Mouse (Mus musculus) midbrain, postnatal 0 days (tissue): Measurements from ENCODE around the gene Zfp367. TPM values are rescaled to one million over a fixed set of nuclear protein-coding genes. Genes with fewer than 3 reads are reported as not detected.

Experiments
- ATAC-seq: fragments of 200-750 bp; cut with Nextera tagmentation; 2 replicates; pipeline ENCODE4 v1.8.0; 2017; ENCODE audit warnings: moderate number of reproducible peaks, mild to moderate bottlenecking, moderate TSS enrichment, moderate library complexity; ENCODE audit not compliant: low FRiP score
- DNase-seq: peaks from one replicate; pipeline ENCODE4 v3.0.0-alpha.2; 2015; ENCODE audit warnings: low spot score
- H3K27ac ChIP-seq: fragments of 300-500 bp; sonication (generic); 2 replicates; pipeline ENCODE4 v1.5.1; 2014; ENCODE audit warnings: low read depth, mild to moderate bottlenecking, low read length, mixed read lengths
- H3K27me3 ChIP-seq: fragments of 300-500 bp; sonication (generic); 2 replicates; pipeline ENCODE4 v1.6.1; 2014; ENCODE audit warnings: low read length, control low read depth, mixed read lengths; ENCODE audit not compliant: insufficient read depth
- H3K36me3 ChIP-seq: fragments of 300-500 bp; sonication (generic); 2 replicates; pipeline ENCODE4 v1.6.1; 2014; ENCODE audit warnings: low read length, control low read depth, mixed read lengths; ENCODE audit not compliant: insufficient read depth
- H3K4me1 ChIP-seq: fragments of 300-500 bp; sonication (generic); 2 replicates; pipeline ENCODE4 v1.6.1; 2014; ENCODE audit warnings: mild to moderate bottlenecking, control low read depth, antibody characterized with exemption, low read length, mixed read lengths; ENCODE audit not compliant: insufficient read depth
- H3K4me2 ChIP-seq: fragments of 300-500 bp; sonication (generic); 2 replicates; pipeline ENCODE4 v1.6.1; 2014; ENCODE audit warnings: low read depth, mild to moderate bottlenecking, low read length, mixed read lengths; ENCODE audit not compliant: poor library complexity, severe bottlenecking
- H3K4me3 ChIP-seq: fragments of 300-500 bp; sonication (generic); 2 replicates; pipeline ENCODE4 v1.5.1; 2014; ENCODE audit warnings: low read depth, mild to moderate bottlenecking, low read length, moderate library complexity
- H3K9ac ChIP-seq: fragments of 300-500 bp; sonication (generic); replicated peaks from 2 replicates; pipeline ENCODE4 v1.6.1; 2014; ENCODE audit warnings: mild to moderate bottlenecking, low read length, moderate library complexity, mixed read lengths; ENCODE audit not compliant: poor library complexity, severe bottlenecking
- H3K9me3 ChIP-seq: fragments of 300-500 bp; sonication (generic); 2 replicates; pipeline ENCODE4 v1.6.1; 2016; ENCODE audit warnings: low read length, control low read depth
- CTCF ChIP-seq: IDR thresholded peaks from 2 replicates; pipeline ENCODE4 v1.5.1; 2016; ENCODE audit warnings: antibody characterized with exemption, mild to moderate bottlenecking
- WGBS: fragments of 180-500 bp; shearing (Covaris S2); extraction: QIAGEN DNeasy Blood & Tissue Kit; methylation state at CpG from one replicate; pipeline ENCODE4 v1.1.7; 2014; 5-methylcytosine and 5-hydroxymethylcytosine counted together
- polyA plus RNA-seq: library from polyadenylated mRNA; unstranded; fragments of >200 nt; fragmentation: Nextera tagmentation; extraction: Ambion mirVana; gene quantifications from 2 replicates; pipeline ENCODE4 v1.2.1, GENCODE M21; 2015
- total RNA-seq: library from RNA; depleted of rRNA; stranded (reverse); fragments of >200 nt; gene quantifications from 2 replicates; pipeline ENCODE4 v1.2.3, GENCODE M21; 2014

Gene Zfp367
- total and polyA plus RNA-seq, 2 experiments from 2014 or later, result 3.4 to 7.1 TPM

- ATAC-seq, result peak; percentile 70
- Histone ChIP-seq H3K4me1 (no peaks in the 10 kb centered on the region), H3K36me3 (no peaks in the 10 kb centered on the region; the same call in 1 of the 2 replicates), H3K9ac (peak overlapping the region; percentile 92), H3K9me3 (0 out of 2 replicates have a peak, but pooled peaks cover 4% of the 10 kb centered on the region), H3K4me2 (peak overlapping the region; percentile 97), H3K27ac (peak overlapping the region; percentile 78), H3K27me3 (no peaks in the 10 kb centered on the region), H3K4me3 (peak overlapping the region; percentile 88)
- TF ChIP-seq CTCF, result no peak
- under 1% methylated on average over 67 of the region's 71 CpGs for WGBS
- no peak for DNase-seq
These were observed 9.1 kb upstream of the Zfp367 start for GRCm38 (mm10) chr13:64161916-64162611.

DNA sequence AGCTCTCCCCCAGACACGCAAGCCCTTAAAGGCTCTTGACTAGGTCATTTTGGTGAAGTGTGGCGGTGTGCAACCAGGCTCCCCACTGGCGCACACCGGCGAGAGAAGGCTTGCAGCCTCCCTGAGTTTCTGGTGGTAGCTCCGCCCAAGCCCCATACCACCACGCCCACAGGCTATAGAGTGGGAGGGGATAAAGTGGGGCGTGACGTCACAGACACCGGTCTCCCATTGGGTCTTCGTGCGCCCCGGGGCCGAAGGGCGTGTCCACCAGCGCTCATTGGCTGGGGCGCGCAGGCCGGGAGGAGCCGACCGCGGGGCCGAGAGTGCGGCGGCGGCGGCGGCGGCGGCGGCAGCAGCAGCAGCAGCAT lies 8.5 kb upstream of the Zfp367 start, which contains the start of gene Habp4:
TSS of gene Habp4 (plus strand) at position 277 of the 368 bp plus-strand sequence.
- peak; percentile 98 for DNase-seq
- H3K4me2 ChIP-seq, result peak within 1 kb of the TSS; percentile 97
- TF ChIP-seq CTCF, result no peak

DNA sequence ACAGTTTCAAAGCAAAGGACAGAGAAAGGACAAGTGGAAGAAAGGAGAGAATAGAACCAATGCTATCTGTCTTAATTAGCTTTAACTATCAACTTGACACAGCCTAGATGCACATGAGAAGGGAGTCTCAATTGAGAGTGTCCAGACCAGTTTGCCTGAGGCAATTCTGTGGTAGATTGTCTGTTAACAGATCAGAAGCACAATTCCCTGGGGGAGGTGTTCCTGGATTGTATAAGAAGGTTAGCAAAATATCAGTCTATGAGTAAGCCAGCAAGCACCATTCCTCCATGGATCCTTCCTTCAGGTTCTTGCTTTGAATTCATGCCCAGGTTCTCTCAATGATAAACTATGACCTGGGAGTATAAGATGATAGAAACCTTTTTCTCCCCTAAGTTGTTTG lies 4.0 kb upstream of the Zfp367 start:
- no peaks in the 10 kb centered on the region for H3K9me3 ChIP-seq
- H3K4me1 ChIP-seq, result no peaks in the 10 kb centered on the region
- H3K27me3 ChIP-seq, result no peaks in the 10 kb centered on the region
- H3K36me3 ChIP-seq, result no peaks in the 10 kb centered on the region
- no peak overlapping the region for H3K27ac ChIP-seq
- ATAC-seq, result no peak
- no peak for TF ChIP-seq CTCF
- H3K4me2 ChIP-seq, result no peak overlapping the region
- no peak overlapping the region for H3K9ac ChIP-seq
- DNase-seq, result no peak
- no peak overlapping the region for H3K4me3 ChIP-seq

More for the DNA sequence above, 8.5 kb upstream of the Zfp367 start, which contains the start of gene Habp4:
- Histone ChIP-seq H3K4me1 (no peaks in the 10 kb centered on the region), H3K9me3 (0 out of 2 replicates have a peak, but pooled peaks cover under 1% of the 10 kb centered on the region), H3K36me3 (no peaks in the 10 kb centered on the region; the same call in 1 of the 2 replicates), H3K4me3 (peak within 1 kb of the TSS; percentile 88), H3K9ac (peak within 1 kb of the TSS; percentile 92), H3K27me3 (no peaks in the 10 kb centered on the region), H3K27ac (peak within 1 kb of the TSS; percentile 78)
- peak; percentile 98 for ATAC-seq
- 0% methylated on average over 25 of the region's 31 CpGs for WGBS

DNA sequence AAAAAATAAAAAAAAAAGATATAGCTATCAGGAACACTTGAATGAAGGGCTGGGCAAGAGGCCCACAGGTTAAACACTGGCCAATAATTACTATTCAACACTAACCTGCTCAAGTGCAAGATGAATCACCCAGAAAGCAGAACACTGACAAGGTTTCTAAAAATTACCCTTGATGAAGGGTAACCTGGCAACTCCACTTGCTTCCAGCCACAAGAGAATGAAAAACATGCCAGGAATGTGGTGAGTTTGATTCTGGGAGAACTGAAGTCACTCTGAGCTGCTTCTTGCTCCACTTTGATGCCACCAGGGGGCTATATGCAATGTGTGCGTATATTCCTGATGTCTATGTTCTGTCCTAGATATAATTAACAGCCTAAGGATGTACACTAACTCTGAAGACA lies 2.2 kb upstream of the Zfp367 start:
- 15% methylated on average over 1 of the region's 1 CpGs for WGBS

GRCm38 (mm10) chr13:64154651-64155050 lies 1.6 kb upstream of the Zfp367 start:
- no peaks in the 10 kb centered on the region for H3K36me3 ChIP-seq
- no peak for TF ChIP-seq CTCF
- H3K4me1 ChIP-seq, result no peaks in the 10 kb centered on the region
- 65% methylated on average over 2 of the region's 2 CpGs for WGBS
- H3K4me3 ChIP-seq, result no peak overlapping the region
- H3K27me3 ChIP-seq, result no peaks in the 10 kb centered on the region
- H3K27ac ChIP-seq, result no peak overlapping the region
- DNase-seq, result no peak
- no peak overlapping the region for H3K9ac ChIP-seq
- no peak overlapping the region for H3K4me2 ChIP-seq
- H3K9me3 ChIP-seq, result no peaks in the 10 kb centered on the region
- ATAC-seq, result no peak

More for the DNA sequence above, 2.2 kb upstream of the Zfp367 start:
- H3K27ac ChIP-seq, result no peak overlapping the region
- ATAC-seq (no peak), DNase-seq (peak; percentile 28)
- no peak overlapping the region for H3K9ac ChIP-seq
- H3K4me1 ChIP-seq, result no peaks in the 10 kb centered on the region
- no peaks in the 10 kb centered on the region for H3K36me3 ChIP-seq
- TF ChIP-seq CTCF, result peak; percentile 55
- no peaks in the 10 kb centered on the region for H3K27me3 ChIP-seq
- no peaks in the 10 kb centered on the region for H3K9me3 ChIP-seq
- no peak overlapping the region for H3K4me3 ChIP-seq
- no peak overlapping the region for H3K4me2 ChIP-seq

DNA sequence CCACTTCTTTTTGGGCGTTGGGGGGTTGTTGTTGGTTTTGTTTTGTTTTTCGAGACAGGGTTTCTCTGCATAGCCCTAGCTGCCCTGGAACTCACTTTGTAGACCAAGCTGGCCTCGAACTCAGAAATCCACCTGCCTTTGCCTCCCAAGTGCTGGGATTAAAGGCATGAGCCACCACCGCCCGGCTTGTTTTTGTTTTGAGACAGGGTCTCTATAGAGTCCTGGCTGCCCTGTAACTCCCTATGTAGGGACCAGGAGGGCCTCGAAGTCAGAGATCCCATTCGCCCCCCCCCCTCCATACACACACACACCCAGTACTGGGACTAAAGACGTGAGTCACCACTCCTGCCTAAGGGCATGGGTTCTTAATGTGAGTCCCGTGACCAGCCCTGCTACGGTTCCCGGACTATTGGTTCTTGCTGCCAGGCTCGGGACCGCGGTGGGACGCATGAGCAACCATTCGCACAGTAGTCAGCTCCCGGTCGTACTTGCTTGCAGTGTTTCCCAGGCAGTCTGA lies 807 bp upstream of the Zfp367 start:
- no peaks in the 10 kb centered on the region for H3K36me3 ChIP-seq
- H3K4me3 ChIP-seq, result peak overlapping the region; percentile 74
- ATAC-seq, result peak; percentile 13; the same call in 1 of the 2 replicates
- H3K9me3 ChIP-seq, result no peaks in the 10 kb centered on the region
- no peak overlapping the region for H3K9ac ChIP-seq
- no peaks in the 10 kb centered on the region for H3K4me1 ChIP-seq
- TF ChIP-seq CTCF, result no peak
- under 1% methylated on average over 17 of the region's 18 CpGs for WGBS
- no peaks in the 10 kb centered on the region for H3K27me3 ChIP-seq
- DNase-seq, result peak; percentile 14
- H3K27ac ChIP-seq, result no peak overlapping the region
- H3K4me2 ChIP-seq, result peak overlapping the region; percentile 96
